Mouse (Mus musculus) neural tube, embryonic 15.5 days (tissue): Measurements from ENCODE around the gene Amigo1. TPM values are rescaled to one million over a fixed set of nuclear protein-coding genes. Genes with fewer than 3 reads are reported as not detected.
A peak's percentile ranks its signal among the peaks of the same experiment; 100 is the strongest.

Experiments used
- ATAC-seq: fragments of 200-750 bp; cut with Nextera tagmentation; 2 replicates; pipeline ENCODE4 v1.8.0; 2017; ENCODE audit warnings: mild to moderate bottlenecking, moderate TSS enrichment, moderate library complexity; ENCODE audit not compliant: low FRiP score
- H3K27ac ChIP-seq: fragments of 300-500 bp; sonication (generic); replicated peaks from 2 replicates; pipeline ENCODE4 v1.5.1; 2015; ENCODE audit warnings: mild to moderate bottlenecking, inconsistent platforms
- H3K27me3 ChIP-seq: fragments of 300-500 bp; sonication (generic); replicated peaks from 2 replicates; pipeline ENCODE4 v1.6.1; 2015; ENCODE audit warnings: inconsistent platforms
- H3K36me3 ChIP-seq: fragments of 300-500 bp; sonication (generic); 2 replicates; pipeline ENCODE4 v1.6.1; 2015; ENCODE audit warnings: inconsistent platforms
- H3K4me1 ChIP-seq: fragments of 300-500 bp; sonication (generic); 2 replicates; pipeline ENCODE4 v1.6.1; 2015; ENCODE audit warnings: inconsistent platforms
- H3K4me2 ChIP-seq: fragments of 300-500 bp; sonication (generic); 2 replicates; pipeline ENCODE4 v1.6.1; 2015; ENCODE audit warnings: inconsistent platforms, mild to moderate bottlenecking, moderate library complexity
- H3K4me3 ChIP-seq: fragments of 300-500 bp; sonication (generic); replicated peaks from 2 replicates; pipeline ENCODE4 v1.5.1; 2015; ENCODE audit warnings: mild to moderate bottlenecking, inconsistent platforms
- H3K9ac ChIP-seq: fragments of 300-500 bp; sonication (generic); replicated peaks from 2 replicates; pipeline ENCODE4 v1.6.1; 2015; ENCODE audit warnings: mild to moderate bottlenecking, inconsistent platforms
- H3K9me3 ChIP-seq: fragments of 300-500 bp; sonication (generic); replicated peaks from 2 replicates; pipeline ENCODE4 v1.6.1; 2016; ENCODE audit warnings: inconsistent platforms
- WGBS: fragments of 180-500 bp; shearing (Covaris S2); methylation state at CpG from one replicate; pipeline ENCODE4 v1.1.7; 2015; ENCODE audit warnings: mixed read lengths; 5-methylcytosine and 5-hydroxymethylcytosine counted together
- polyA plus RNA-seq: library from polyadenylated mRNA; unstranded; fragments of >200 nt; fragmentation: Nextera tagmentation; extraction: Ambion mirVana; gene quantifications from 2 replicates; pipeline ENCODE4 v1.2.1, GENCODE M21; 2015

The Amigo1 gene
- polyA plus RNA-seq, 1 experiment from 2014 or later, result 14.4 TPM

- no peak overlapping the region for H3K27ac ChIP-seq
- WGBS, result 95% methylated on average over 13 of the region's 13 CpGs
- peaks cover 39% of the 10 kb centered on the region for H3K4me1 ChIP-seq
- no peak overlapping the region for H3K9ac ChIP-seq
- no peaks in the 10 kb centered on the region for H3K9me3 ChIP-seq
- peaks cover 56% of the 10 kb centered on the region for H3K36me3 ChIP-seq
- H3K27me3 ChIP-seq, result no peaks in the 10 kb centered on the region
- H3K4me3 ChIP-seq, result no peak overlapping the region
- no peak overlapping the region for H3K4me2 ChIP-seq
- no peak for ATAC-seq
Measured at GRCm38 (mm10) chr3:108203212-108203611, 17.1 kb downstream of the Amigo1 start.

- Histone ChIP-seq H3K4me3 (no peak overlapping the region), H3K4me2 (no peak overlapping the region), H3K27ac (no peak overlapping the region), H3K27me3 (no peaks in the 10 kb centered on the region), H3K9me3 (no peaks in the 10 kb centered on the region), H3K4me1 (peaks cover 45% of the 10 kb centered on the region), H3K9ac (no peak overlapping the region), H3K36me3 (peaks cover 53% of the 10 kb centered on the region)
- ATAC-seq, result no peak
- 83% methylated on average over 11 of the region's 11 CpGs for WGBS
Measured at GRCm38 (mm10) chr3:108203621-108204325, 17.6 kb downstream of the Amigo1 start.

GRCm38 (mm10) chr3:108204470-108204869 lies 18.3 kb downstream of the Amigo1 start:
- no peak for ATAC-seq
- H3K4me1 ChIP-seq, result peaks cover 50% of the 10 kb centered on the region
- no peak overlapping the region for H3K4me3 ChIP-seq
- no peak overlapping the region for H3K27ac ChIP-seq
- no peaks in the 10 kb centered on the region for H3K27me3 ChIP-seq
- H3K9ac ChIP-seq, result no peak overlapping the region
- peaks cover 53% of the 10 kb centered on the region for H3K36me3 ChIP-seq
- no peak overlapping the region for H3K4me2 ChIP-seq
- H3K9me3 ChIP-seq, result no peaks in the 10 kb centered on the region
- 91% methylated on average over 11 of the region's 11 CpGs for WGBS

- Histone ChIP-seq H3K4me3 (no peak overlapping the region), H3K4me1 (peaks cover 40% of the 10 kb centered on the region), H3K27ac (no peak overlapping the region), H3K36me3 (peaks cover 53% of the 10 kb centered on the region), H3K27me3 (no peaks in the 10 kb centered on the region), H3K4me2 (no peak overlapping the region), H3K9me3 (no peaks in the 10 kb centered on the region), H3K9ac (no peak overlapping the region)
- no peak for ATAC-seq
- 88% methylated on average over 8 of the region's 8 CpGs for WGBS
Measured at GRCm38 (mm10) chr3:108205601-108206000, 19.5 kb downstream of the Amigo1 start.

- H3K36me3 ChIP-seq, result peaks cover 51% of the 10 kb centered on the region
- WGBS, result 86% methylated on average over 15 of the region's 15 CpGs
- H3K27me3 ChIP-seq, result no peaks in the 10 kb centered on the region
- no peak for ATAC-seq
- no peak overlapping the region for H3K4me3 ChIP-seq
- H3K9ac ChIP-seq, result no peak overlapping the region
- H3K9me3 ChIP-seq, result no peaks in the 10 kb centered on the region
- H3K4me1 ChIP-seq, result peaks cover 36% of the 10 kb centered on the region
- no peak overlapping the region for H3K4me2 ChIP-seq
- peak overlapping the region; percentile 7; the same call in 1 of the 2 replicates for H3K27ac ChIP-seq
Measured at GRCm38 (mm10) chr3:108206731-108207375, 20.7 kb downstream of the Amigo1 start.

- H3K9ac ChIP-seq, result peak overlapping the region; percentile 76
- H3K4me2 ChIP-seq, result peak overlapping the region; percentile 90
- H3K36me3 ChIP-seq, result peaks cover 33% of the 10 kb centered on the region
- peak overlapping the region; percentile 62 for H3K4me3 ChIP-seq
- ATAC-seq, result no peak
- peak overlapping the region; percentile 98 for H3K27ac ChIP-seq
- H3K9me3 ChIP-seq, result no peaks in the 10 kb centered on the region
- H3K4me1 ChIP-seq, result peaks cover 39% of the 10 kb centered on the region
- H3K27me3 ChIP-seq, result no peaks in the 10 kb centered on the region
- 63% methylated on average over 3 of the region's 3 CpGs for WGBS
Measured at GRCm38 (mm10) chr3:108209001-108209400, 22.9 kb downstream of the Amigo1 start.

- 3% methylated on average over 8 of the region's 8 CpGs for WGBS
- peaks cover 31% of the 10 kb centered on the region for H3K36me3 ChIP-seq
- peaks cover 36% of the 10 kb centered on the region for H3K4me1 ChIP-seq
- peak overlapping the region; percentile 62 for H3K4me3 ChIP-seq
- H3K4me2 ChIP-seq, result peak overlapping the region; percentile 90
- no peaks in the 10 kb centered on the region for H3K27me3 ChIP-seq
- peak; percentile 10 for ATAC-seq
- peak overlapping the region; percentile 98 for H3K27ac ChIP-seq
- peak overlapping the region; percentile 76 for H3K9ac ChIP-seq
- no peaks in the 10 kb centered on the region for H3K9me3 ChIP-seq
Measured at GRCm38 (mm10) chr3:108209536-108209935, 23.4 kb downstream of the Amigo1 start.

GRCm38 (mm10) chr3:108209946-108210770 lies 24.0 kb downstream of the Amigo1 start:
- H3K4me2 ChIP-seq, result peak overlapping the region; percentile 90
- H3K9me3 ChIP-seq, result no peaks in the 10 kb centered on the region
- H3K9ac ChIP-seq, result peak overlapping the region; percentile 76
- H3K4me3 ChIP-seq, result peak overlapping the region; percentile 62
- peak overlapping the region; percentile 98 for H3K27ac ChIP-seq
- peaks cover 25% of the 10 kb centered on the region for H3K36me3 ChIP-seq
- peak; percentile 95 for ATAC-seq
- under 1% methylated on average over 71 of the region's 72 CpGs for WGBS
- peaks cover 36% of the 10 kb centered on the region for H3K4me1 ChIP-seq
- H3K27me3 ChIP-seq, result no peaks in the 10 kb centered on the region

GRCm38 (mm10) chr3:108210771-108211139 lies 24.6 kb downstream of the Amigo1 start, which contains the start of gene Atxn7l2:
Gene Atxn7l2 (minus strand): TSS chr3:108210934.
- H3K9me3 ChIP-seq, result no peaks in the 10 kb centered on the region
- peak within 1 kb of the TSS; percentile 90 for H3K4me2 ChIP-seq
- peak within 1 kb of the TSS; percentile 98 for H3K27ac ChIP-seq
- under 1% methylated on average over 14 of the region's 14 CpGs for WGBS
- peak; percentile 89 for ATAC-seq
- peak within 1 kb of the TSS; percentile 62 for H3K4me3 ChIP-seq
- H3K36me3 ChIP-seq, result peaks cover 19% of the 10 kb centered on the region
- H3K9ac ChIP-seq, result peak within 1 kb of the TSS; percentile 76
- H3K4me1 ChIP-seq, result peaks cover 36% of the 10 kb centered on the region
- no peaks in the 10 kb centered on the region for H3K27me3 ChIP-seq

- H3K36me3 ChIP-seq, result peaks cover 9% of the 10 kb centered on the region
- H3K27ac ChIP-seq, result peak overlapping the region; percentile 98; the same call in 1 of the 2 replicates
- no peak overlapping the region for H3K9ac ChIP-seq
- H3K9me3 ChIP-seq, result no peaks in the 10 kb centered on the region
- peak overlapping the region; percentile 73 for H3K4me2 ChIP-seq
- H3K4me3 ChIP-seq, result peak overlapping the region; percentile 62
- H3K4me1 ChIP-seq, result peaks cover 36% of the 10 kb centered on the region
- H3K27me3 ChIP-seq, result no peaks in the 10 kb centered on the region
- no peak for ATAC-seq
- 55% methylated on average over 6 of the region's 6 CpGs for WGBS
Measured at GRCm38 (mm10) chr3:108211845-108212244, 25.7 kb downstream of the Amigo1 start.

GRCm38 (mm10) chr3:108212406-108212805 lies 26.3 kb downstream of the Amigo1 start:
- H3K27ac ChIP-seq, result peak overlapping the region; percentile 98; the same call in 1 of the 2 replicates

More at GRCm38 (mm10) chr3:108212406-108212805, 26.3 kb downstream of the Amigo1 start:
- peaks cover 32% of the 10 kb centered on the region for H3K4me1 ChIP-seq
- peaks cover 4% of the 10 kb centered on the region for H3K36me3 ChIP-seq
- no peak for ATAC-seq
- WGBS, result 88% methylated on average over 8 of the region's 8 CpGs
- no peak overlapping the region for H3K9ac ChIP-seq
- no peak overlapping the region for H3K4me3 ChIP-seq
- no peak overlapping the region for H3K4me2 ChIP-seq
- H3K27me3 ChIP-seq, result no peaks in the 10 kb centered on the region
- H3K9me3 ChIP-seq, result no peaks in the 10 kb centered on the region
